Mouse (Mus musculus): ENCODE measurements around the gene Ly6g6f.

- TF ChIP-seq FLI1 (IDR thresholded peaks at IDR 0.05; ENCODE audit: low read length) (no peak), GATA1 (IDR thresholded peaks at IDR 0.05; ENCODE audit: borderline replicate concordance, low read length) (no peak)
Observed at GRCm38 (mm10) chr17:35064951-35065947, 20.2 kb downstream of the Ly6g6f start, which contains the start of gene Ly6g6c.

Data from megakaryocyte, embryonic 14.5 days (primary cell).